Mouse (Mus musculus): Measurements from ENCODE around the gene Zfp322a.

The Zfp322a gene

DNA sequence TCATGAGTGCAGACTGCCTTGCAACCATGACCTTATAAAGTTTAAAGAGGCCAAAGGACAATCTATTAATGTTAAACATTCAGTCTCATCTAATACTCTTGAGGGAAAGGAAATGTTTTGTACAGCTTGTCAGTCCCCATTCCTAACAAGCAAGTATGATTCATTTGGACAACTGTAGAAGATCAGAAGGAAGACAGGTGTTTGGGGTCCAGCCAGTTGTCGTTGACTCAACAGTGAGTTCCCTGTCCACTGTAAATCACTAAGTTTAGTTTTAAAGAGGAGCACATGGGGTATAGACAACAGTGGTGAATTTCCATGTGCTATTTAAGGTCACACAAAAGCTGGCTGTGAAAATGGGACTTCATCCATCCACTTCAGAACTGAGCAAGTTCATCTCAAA is 3.4 kb upstream of the Zfp322a start:
- TF ChIP-seq GATA4 (IDR thresholded peaks at IDR 0.05; ENCODE audit: insufficient replicate concordance, low read length) = no peak

DNA sequence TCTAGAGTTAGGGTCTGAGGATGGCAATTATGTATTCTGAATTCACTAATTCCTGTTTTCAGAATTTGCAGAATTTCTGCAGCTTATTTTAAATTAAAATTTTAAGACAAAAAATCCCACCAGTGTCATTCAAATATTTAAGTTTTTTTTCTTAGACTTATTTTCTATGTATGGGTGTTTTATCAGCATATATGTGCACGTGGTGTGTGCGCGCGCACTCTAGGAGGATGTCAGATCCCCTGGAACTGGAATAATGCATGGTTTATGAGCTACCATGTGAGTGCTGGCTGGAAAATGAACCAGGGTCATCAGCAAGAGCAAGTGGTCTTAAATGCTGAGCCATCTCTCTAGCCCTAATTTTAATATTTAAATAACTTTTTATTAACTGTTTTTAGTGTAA is 1.1 kb upstream of the Zfp322a start:
- TF ChIP-seq GATA4 (IDR thresholded peaks at IDR 0.05; ENCODE audit: insufficient replicate concordance, low read length) = no peak

- no peak for TF ChIP-seq GATA4 (IDR thresholded peaks at IDR 0.05; ENCODE audit: insufficient replicate concordance, low read length)
Measured at GRCm38 (mm10) chr13:23369421-23369765, 385 bp upstream of the Zfp322a start.

GRCm38 (mm10) chr13:23361536-23361935 is 7.5 kb downstream of the Zfp322a start:
- TF ChIP-seq GATA4 (IDR thresholded peaks at IDR 0.05; ENCODE audit: insufficient replicate concordance, low read length) = no peak

DNA sequence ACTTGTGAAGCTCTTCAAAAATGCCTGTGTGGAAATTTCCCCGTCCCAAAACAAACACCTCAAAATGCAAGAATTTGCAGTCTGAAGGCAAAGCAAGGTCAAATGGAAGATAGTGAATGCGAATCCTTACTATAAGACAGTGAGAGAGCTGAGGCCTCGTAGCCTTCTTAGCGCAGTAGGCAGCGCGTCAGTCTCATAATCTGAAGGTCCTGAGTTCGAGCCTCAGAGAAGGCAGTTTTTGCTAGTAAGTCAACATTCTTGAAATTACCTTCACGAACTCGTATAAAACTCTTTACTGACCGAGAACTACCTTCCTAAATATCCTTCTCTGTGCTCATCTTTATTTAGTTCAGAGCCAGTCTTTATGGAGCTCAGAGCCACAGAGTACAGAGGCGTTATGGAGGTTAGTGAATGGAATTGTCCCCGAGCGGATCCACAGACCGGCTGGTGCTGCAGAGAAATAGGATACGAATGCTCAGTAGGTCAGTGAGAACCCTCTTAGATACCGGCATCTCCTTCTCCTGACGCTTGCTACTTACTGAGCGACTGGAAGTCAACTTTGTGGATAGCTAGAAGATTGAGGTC is 51.6 kb downstream of the Zfp322a start:
- TF ChIP-seq GATA4 (IDR thresholded peaks at IDR 0.05; ENCODE audit: insufficient replicate concordance, low read length) = no peak

DNA sequence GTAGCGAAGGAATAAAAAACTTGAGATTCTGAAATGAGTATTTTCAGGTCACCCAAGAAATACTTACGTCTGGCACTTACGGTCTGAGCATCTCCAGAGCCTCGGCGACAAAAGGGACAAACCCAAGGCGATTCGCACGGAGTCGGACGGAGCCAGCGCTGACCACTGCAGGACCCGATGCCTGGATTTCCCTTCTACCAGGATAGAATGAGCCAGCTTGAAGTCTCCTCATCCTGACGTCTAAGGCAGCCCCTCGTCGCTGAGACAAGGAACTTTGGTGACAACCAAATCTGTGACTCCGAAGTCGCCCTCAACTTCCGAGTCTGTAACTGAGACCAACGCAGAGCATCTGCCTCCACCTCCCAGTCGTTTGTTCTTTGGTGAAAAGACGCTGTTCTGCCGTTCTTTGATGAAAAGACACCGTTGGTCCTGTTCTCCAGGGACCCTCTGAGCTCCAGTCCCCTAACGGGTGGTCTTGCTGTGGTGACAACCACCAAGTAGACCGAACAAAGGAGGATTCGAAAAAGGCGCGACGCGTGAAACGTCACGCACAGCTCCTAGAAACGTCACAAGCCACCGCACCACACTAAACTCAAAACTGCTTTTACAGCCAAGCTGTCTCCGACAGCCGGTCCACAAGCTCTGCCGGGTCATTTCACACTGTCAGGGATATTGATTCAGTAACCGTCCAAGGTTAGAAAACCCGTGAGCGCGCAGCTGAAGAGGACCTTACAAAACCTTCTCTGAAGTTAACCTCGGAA is 55.9 kb downstream of the Zfp322a start:
- TF ChIP-seq GATA4 (IDR thresholded peaks at IDR 0.05; ENCODE audit: insufficient replicate concordance, low read length) = no peak

DNA sequence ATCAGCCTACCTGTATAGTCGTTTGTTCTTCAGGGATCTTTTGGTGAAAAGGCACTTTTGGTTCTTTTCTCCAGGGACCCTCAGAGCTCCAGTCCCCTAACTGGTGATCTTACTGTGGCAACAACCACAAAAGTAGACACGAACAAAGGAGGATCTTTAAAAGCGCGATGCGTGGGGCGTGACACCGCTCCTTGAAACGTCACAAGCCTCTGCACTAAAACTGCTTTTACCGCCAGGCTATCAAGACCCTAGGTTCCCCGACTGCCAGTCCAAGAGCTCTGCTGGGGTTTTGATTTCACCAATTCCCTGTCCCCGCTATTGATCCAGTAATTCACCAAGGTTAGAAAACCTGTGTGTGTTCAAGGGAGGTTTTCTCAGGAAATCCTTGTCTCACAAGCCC is 59.0 kb downstream of the Zfp322a start:
- TF ChIP-seq GATA4 (IDR thresholded peaks at IDR 0.05; ENCODE audit: insufficient replicate concordance, low read length) = no peak

DNA sequence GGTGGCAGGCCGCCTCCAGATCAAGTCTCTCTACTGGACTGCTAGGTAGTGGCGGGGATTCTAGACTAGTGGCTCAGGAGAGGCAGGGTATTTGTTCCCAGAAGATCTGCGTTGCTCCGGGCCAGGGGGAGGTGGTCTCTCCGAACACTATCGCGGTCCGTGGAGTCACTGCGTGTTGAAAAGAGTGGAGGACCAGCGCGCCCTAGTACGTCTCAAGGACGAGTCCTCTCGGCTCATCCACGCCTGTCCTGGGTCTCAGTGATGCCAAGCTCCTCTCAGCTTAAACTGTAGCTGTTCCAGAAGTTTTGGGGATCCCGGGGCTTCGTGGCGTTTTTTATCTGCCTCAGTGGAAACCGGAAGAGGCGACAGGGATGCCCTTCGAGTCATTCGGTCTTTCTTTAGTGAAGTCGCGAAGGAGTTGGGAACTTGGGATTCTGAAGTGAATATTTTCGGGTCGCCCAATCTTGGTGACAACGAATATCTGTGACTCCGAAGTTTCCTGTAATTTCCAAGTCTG is 59.5 kb downstream of the Zfp322a start:
- TF ChIP-seq GATA4 (IDR thresholded peaks at IDR 0.05; ENCODE audit: insufficient replicate concordance, low read length) = no peak

GRCm38 (mm10) chr13:23307069-23307814 is 61.8 kb downstream of the Zfp322a start:
- TF ChIP-seq GATA4 (IDR thresholded peaks at IDR 0.05; ENCODE audit: insufficient replicate concordance, low read length) = no peak

GRCm38 (mm10) chr13:23306707-23307068 is 62.3 kb downstream of the Zfp322a start:
- TF ChIP-seq GATA4 (IDR thresholded peaks at IDR 0.05; ENCODE audit: insufficient replicate concordance, low read length) = no peak

All from liver, adult (tissue).